Mouse (Mus musculus) embryonic facial prominence, embryonic 11.5 days (tissue): ENCODE measurements around the gene Pheta1. TPM values are rescaled to one million over a fixed set of nuclear protein-coding genes. Genes with fewer than 3 reads are reported as not detected.

Source experiments
- ATAC-seq: fragments of 200-750 bp; cut with Nextera tagmentation; replicated peaks from 2 replicates; pipeline ENCODE4 v1.8.0; 2017; ENCODE audit warnings: low read depth; ENCODE audit not compliant: insufficient number of reproducible peaks, low FRiP score, low TSS enrichment
- DNase-seq: peaks from one replicate; pipeline ENCODE4 v3.0.0-alpha.2; 2015; ENCODE audit warnings: low spot score
- H3K27ac ChIP-seq: fragments of 300-500 bp; sonication (generic); replicated peaks from 2 replicates; pipeline ENCODE4 v1.5.1; 2014; ENCODE audit warnings: mild to moderate bottlenecking, low read depth, low read length, control low read depth
- H3K27me3 ChIP-seq: fragments of 300-500 bp; sonication (generic); 2 replicates; pipeline ENCODE4 v1.6.1; 2014; ENCODE audit warnings: mild to moderate bottlenecking, low read length, moderate library complexity, mixed read lengths; ENCODE audit not compliant: control insufficient read depth, insufficient read depth
- H3K36me3 ChIP-seq: fragments of 300-500 bp; sonication (generic); replicated peaks from 2 replicates; pipeline ENCODE4 v1.6.1; 2014; ENCODE audit warnings: low read depth, mild to moderate bottlenecking, low read length, moderate library complexity, mixed read lengths; ENCODE audit not compliant: control insufficient read depth, insufficient read depth
- H3K4me1 ChIP-seq: fragments of 300-500 bp; sonication (generic); 2 replicates; pipeline ENCODE4 v1.6.1; 2014; ENCODE audit warnings: low read length, mixed read lengths; ENCODE audit not compliant: control insufficient read depth, insufficient read depth
- H3K4me2 ChIP-seq: fragments of 300-500 bp; sonication (generic); 2 replicates; pipeline ENCODE4 v1.6.1; 2014; ENCODE audit warnings: low read depth, mild to moderate bottlenecking, control low read depth, low read length, moderate library complexity
- H3K4me3 ChIP-seq: fragments of 300-500 bp; sonication (generic); 2 replicates; pipeline ENCODE4 v1.5.1; 2014; ENCODE audit warnings: low read depth, low read length, control low read depth
- H3K9ac ChIP-seq: fragments of 300-500 bp; sonication (generic); replicated peaks from 2 replicates; pipeline ENCODE4 v1.6.1; 2014; ENCODE audit warnings: mild to moderate bottlenecking, control low read depth, low read length
- H3K9me3 ChIP-seq: fragments of 300-500 bp; sonication (generic); replicated peaks from 2 replicates; pipeline ENCODE4 v1.6.1; 2016; ENCODE audit warnings: mild to moderate bottlenecking, low read length, inconsistent platforms, mixed read lengths; ENCODE audit not compliant: control insufficient read depth
- WGBS: fragments of 180-500 bp; shearing (Covaris S2); extraction: QIAGEN DNeasy Blood & Tissue Kit; methylation state at CpG from one replicate; pipeline ENCODE4 v1.1.7; 2014; 5-methylcytosine and 5-hydroxymethylcytosine counted together
- polyA plus RNA-seq: library from polyadenylated mRNA; unstranded; fragments of >200 nt; fragmentation: Nextera tagmentation; extraction: Ambion mirVana; gene quantifications from 2 replicates; pipeline ENCODE4 v1.2.1, GENCODE M21; 2014

Pheta1 gene
- polyA plus RNA-seq, 1 experiment from 2014 or later = 25.2 TPM

- DNase-seq (no peak), ATAC-seq (no peak)
- 89% methylated on average over 9 of the region's 9 CpGs for WGBS
- no peak overlapping the region for H3K9ac ChIP-seq
- H3K27me3 ChIP-seq = no peaks in the 10 kb centered on the region
- no peak overlapping the region for H3K4me2 ChIP-seq
- no peaks in the 10 kb centered on the region for H3K9me3 ChIP-seq
- no peak overlapping the region for H3K27ac ChIP-seq
- peaks cover 14% of the 10 kb centered on the region for H3K36me3 ChIP-seq
- no peak overlapping the region for H3K4me3 ChIP-seq
- peaks cover 6% of the 10 kb centered on the region; the same call in 1 of the 2 replicates for H3K4me1 ChIP-seq
These were observed 4.7 kb downstream of the Pheta1 start for GRCm38 (mm10) chr5:121853368-121854051.

GRCm38 (mm10) chr5:121854768-121855167, 6.0 kb downstream of the Pheta1 start:
- Histone ChIP-seq H3K9me3 (no peaks in the 10 kb centered on the region), H3K4me1 (peaks cover 6% of the 10 kb centered on the region; the same call in 1 of the 2 replicates), H3K4me3 (no peak overlapping the region), H3K27ac (no peak overlapping the region), H3K27me3 (no peaks in the 10 kb centered on the region), H3K4me2 (no peak overlapping the region), H3K36me3 (peaks cover 14% of the 10 kb centered on the region), H3K9ac (no peak overlapping the region)
- WGBS = 81% methylated on average over 10 of the region's 10 CpGs
- ATAC-seq = no peak
- DNase-seq = no peak

GRCm38 (mm10) chr5:121856740-121857139, 8.0 kb downstream of the Pheta1 start:
- Histone ChIP-seq H3K27ac (no peak overlapping the region), H3K27me3 (no peaks in the 10 kb centered on the region), H3K4me2 (no peak overlapping the region), H3K9me3 (no peaks in the 10 kb centered on the region), H3K4me3 (no peak overlapping the region), H3K9ac (no peak overlapping the region), H3K4me1 (no peaks in the 10 kb centered on the region), H3K36me3 (peaks cover 11% of the 10 kb centered on the region)
- 84% methylated on average over 11 of the region's 11 CpGs for whole genome bisulfite sequencing
- DNase-seq (no peak), ATAC-seq (no peak)

DNA sequence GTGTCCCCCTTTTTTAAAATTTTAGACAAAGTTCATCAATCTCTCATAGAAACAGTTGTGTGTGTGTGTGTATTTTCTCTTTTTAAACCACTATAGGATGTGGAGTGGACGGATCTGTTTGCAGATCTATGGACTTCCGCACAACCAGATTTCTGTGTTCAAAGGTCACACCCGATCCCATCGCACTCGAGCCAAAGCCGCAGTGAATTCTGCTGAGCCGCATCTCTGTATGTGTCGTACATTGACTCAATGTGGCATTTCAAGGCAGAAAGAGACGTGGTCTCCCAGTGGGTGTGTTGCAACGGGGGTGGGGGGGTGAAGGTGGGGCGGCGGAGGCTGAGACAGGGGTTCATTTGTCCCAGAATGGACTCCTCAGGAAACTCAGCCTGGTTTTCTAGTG, 9.6 kb downstream of the Pheta1 start:
- DNase-seq = no peak
- H3K27ac ChIP-seq = no peak overlapping the region
- no peak overlapping the region for H3K9ac ChIP-seq
- no peaks in the 10 kb centered on the region for H3K9me3 ChIP-seq
- 88% methylated on average over 12 of the region's 12 CpGs for WGBS
- H3K27me3 ChIP-seq = no peaks in the 10 kb centered on the region
- no peak overlapping the region for H3K4me3 ChIP-seq
- H3K4me2 ChIP-seq = no peak overlapping the region
- peaks cover 3% of the 10 kb centered on the region; the same call in 1 of the 2 replicates for H3K36me3 ChIP-seq
- no peak for ATAC-seq
- no peaks in the 10 kb centered on the region for H3K4me1 ChIP-seq

DNA sequence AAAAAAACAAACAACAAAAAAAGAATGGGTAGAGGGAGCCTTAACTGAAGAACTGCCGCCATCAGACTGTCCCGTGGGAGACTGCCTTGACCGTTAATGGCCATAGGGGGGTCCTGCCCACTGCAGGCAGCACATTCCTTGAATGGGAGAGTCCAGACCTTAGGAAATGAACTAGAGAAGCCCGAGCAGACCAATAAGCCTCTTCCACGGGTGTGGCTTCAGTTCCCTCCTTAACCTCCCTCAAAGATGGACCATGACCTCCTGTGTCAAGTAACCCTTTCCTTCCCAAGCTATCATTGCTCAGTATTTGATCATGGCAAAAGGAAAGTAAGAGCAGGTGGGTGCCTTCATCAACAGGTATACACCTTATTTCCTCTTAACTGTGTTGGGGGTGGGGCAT, 13.2 kb downstream of the Pheta1 start:
- Histone ChIP-seq H3K27ac (no peak overlapping the region), H3K4me2 (no peak overlapping the region), H3K4me1 (no peaks in the 10 kb centered on the region), H3K4me3 (no peak overlapping the region), H3K27me3 (no peaks in the 10 kb centered on the region), H3K9ac (no peak overlapping the region), H3K9me3 (no peaks in the 10 kb centered on the region), H3K36me3 (no peaks in the 10 kb centered on the region)
- WGBS = 58% methylated on average over 5 of the region's 5 CpGs
- ATAC-seq (no peak), DNase-seq (no peak)

DNA sequence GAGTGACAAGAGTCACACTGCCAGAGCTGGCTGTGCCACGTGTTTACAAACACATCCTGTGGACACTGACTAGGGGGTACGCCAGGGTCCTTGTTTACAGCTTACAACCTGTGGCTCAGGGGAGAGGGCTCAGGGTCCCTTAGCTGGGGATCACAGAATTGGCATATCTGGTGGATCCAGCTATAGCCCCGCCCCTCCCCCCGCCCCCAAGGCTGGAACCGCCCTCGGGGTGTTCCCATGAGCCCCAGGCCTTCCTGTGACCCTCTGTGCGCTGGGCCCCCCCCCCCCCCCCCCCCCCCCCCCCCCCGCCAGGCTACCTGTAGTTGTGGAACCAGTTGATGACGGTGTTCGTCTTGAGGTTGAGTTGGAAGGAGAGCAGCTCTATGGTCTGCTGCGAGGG, 15.5 kb downstream of the Pheta1 start:
- Histone ChIP-seq H3K27me3 (no peaks in the 10 kb centered on the region), H3K36me3 (no peaks in the 10 kb centered on the region), H3K9ac (no peak overlapping the region), H3K4me2 (peak overlapping the region; percentile 34), H3K27ac (no peak overlapping the region), H3K4me1 (no peaks in the 10 kb centered on the region), H3K4me3 (no peak overlapping the region), H3K9me3 (no peaks in the 10 kb centered on the region)
- no peak for DNase-seq
- WGBS = 10% methylated on average over 7 of the region's 11 CpGs
- no peak for ATAC-seq

DNA sequence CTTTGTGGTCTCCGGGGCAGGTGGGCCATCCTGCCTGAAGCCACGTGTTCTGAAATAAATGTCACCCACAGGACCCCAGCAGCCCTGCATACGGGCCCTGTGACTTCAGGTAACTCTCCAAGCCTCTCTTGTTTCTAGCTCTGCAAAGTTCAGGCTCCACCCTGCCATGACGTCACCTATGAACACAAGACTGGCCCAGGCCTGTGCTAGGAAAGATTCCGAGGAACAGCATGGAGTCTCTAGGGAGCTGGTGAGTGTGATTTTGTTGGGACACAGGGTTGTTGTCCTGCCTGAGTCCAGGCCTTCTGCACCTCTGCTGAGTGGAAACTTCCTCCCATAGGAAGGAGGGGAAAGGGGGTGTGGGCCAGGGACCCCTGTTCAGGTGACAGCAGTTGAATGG, 19.2 kb downstream of the Pheta1 start:
- Histone ChIP-seq H3K4me3 (no peak overlapping the region), H3K36me3 (no peaks in the 10 kb centered on the region), H3K9me3 (no peaks in the 10 kb centered on the region), H3K9ac (no peak overlapping the region), H3K4me1 (no peaks in the 10 kb centered on the region), H3K27me3 (no peaks in the 10 kb centered on the region), H3K4me2 (no peak overlapping the region), H3K27ac (no peak overlapping the region)
- no peak for DNase-seq
- no peak for ATAC-seq
- 59% methylated on average over 5 of the region's 5 CpGs for WGBS

DNA sequence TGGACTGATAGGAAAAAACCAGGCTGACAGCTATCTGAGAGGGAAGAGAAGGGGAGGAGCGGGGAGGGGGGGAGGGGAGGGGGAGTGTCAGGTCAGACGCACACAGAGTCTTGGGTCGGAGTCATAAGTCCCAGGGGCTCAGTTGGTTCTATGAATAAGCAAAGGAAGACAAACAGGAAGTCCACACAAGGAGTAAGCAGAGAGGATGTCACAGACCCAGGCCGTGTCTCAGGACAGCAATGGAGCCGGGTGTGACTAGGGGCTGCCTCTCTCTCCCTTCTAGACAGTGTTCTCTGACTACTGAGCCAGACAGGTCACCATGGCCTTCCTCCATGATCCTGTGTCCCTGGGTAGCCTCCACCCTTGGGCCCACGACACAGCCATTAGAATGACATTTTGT, 22.0 kb downstream of the Pheta1 start:
- DNase-seq (no peak), ATAC-seq (no peak)
- Histone ChIP-seq H3K9ac (no peak overlapping the region), H3K27me3 (no peaks in the 10 kb centered on the region), H3K9me3 (no peaks in the 10 kb centered on the region), H3K36me3 (no peaks in the 10 kb centered on the region; the same call in 1 of the 2 replicates), H3K4me2 (no peak overlapping the region), H3K4me3 (no peak overlapping the region), H3K4me1 (no peaks in the 10 kb centered on the region), H3K27ac (no peak overlapping the region)
- WGBS = 57% methylated on average over 6 of the region's 6 CpGs
